Comparison of ENCODE assay signal across 7 mouse cellular contexts in the genomic region with DNA sequence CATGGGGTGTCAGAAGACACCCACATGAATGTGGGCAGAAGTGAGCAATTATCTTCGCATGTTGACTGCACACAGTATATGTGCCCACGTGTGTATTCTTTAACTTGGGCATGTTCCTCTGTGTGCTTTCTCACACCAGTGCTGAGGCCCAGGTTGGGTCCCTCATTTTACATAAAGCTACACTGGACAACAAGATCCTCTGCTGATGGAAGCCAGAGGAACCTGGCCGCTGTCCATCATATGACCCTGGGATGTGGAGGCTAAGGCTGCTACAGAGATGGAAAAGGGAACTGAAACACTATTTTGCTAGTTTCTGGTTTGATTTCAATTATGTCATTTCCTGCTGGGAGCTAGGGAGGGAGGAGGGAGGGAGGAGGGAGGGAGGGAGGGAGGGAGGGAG.
DNase-seq lines count a peak whose midpoint lies in the region.

No protein-coding gene starts in this region.

- no peaks in the 10 kb centered on the region for H3K27me3 ChIP-seq in heart, embryonic 10.5 days (ENCODE audit: insufficient read depth, poor library complexity, severe bottlenecking)

- H3K4me3 ChIP-seq in brown adipose tissue, adult 24 weeks (ENCODE audit: insufficient read depth, low read depth, low read length), result no peak overlapping the region
- no peak overlapping the region for H3K4me3 ChIP-seq in heart, embryonic 10.5 days

- H3K9me3 ChIP-seq in heart, embryonic 10.5 days, result no peaks in the 10 kb centered on the region

- peak; percentile 47 for DNase-seq in kidney, postnatal 10 days
- no peak for DNase-seq in kidney, postnatal 36 days
- no peak for DNase-seq in heart, embryonic 10.5 days (ENCODE audit: low spot score)
- peak; percentile 23 to 33 for DNase-seq in monocyte, adult 2 months (ENCODE audit: low read depth in 1 of 2, low spot score in 2 of 2)
- DNase-seq in T-cell, adult 2 months (ENCODE audit: low spot score), result no peak
- DNase-seq in gastrocnemius, postnatal 10 days, result no peak

- 87% methylated on average over 3 of the region's 3 CpGs for WGBS in heart, embryonic 10.5 days

- H3K27ac ChIP-seq in brown adipose tissue, adult 24 weeks (replicated peaks; ENCODE audit: low read depth, low read length), result 0 out of 2 replicates have a peak overlapping the region, but pooled peaks have one; percentile 46
- peak overlapping the region; percentile 85 for H3K27ac ChIP-seq in heart, embryonic 10.5 days

- H3K36me3 ChIP-seq in heart, embryonic 10.5 days, result no peaks in the 10 kb centered on the region

- peaks cover 44% of the 10 kb centered on the region for H3K4me1 ChIP-seq in brown adipose tissue, adult 24 weeks (ENCODE audit: control insufficient read depth, insufficient read depth, insufficient read length, low read length)
- H3K4me1 ChIP-seq in heart, embryonic 10.5 days, result peaks cover 88% of the 10 kb centered on the region

Comparison
In these comparisons a context has a peak if more than half of its experiments do, and no peak if none do; other contexts are left out.
1. DNase-seq: peak in kidney, postnatal 10 days (single experiment) and monocyte, adult 2 months (2 of 2); none in kidney, postnatal 36 days (0 of 2), heart, embryonic 10.5 days (single experiment), T-cell, adult 2 months (single experiment) and gastrocnemius, postnatal 10 days (single experiment).